Mouse (Mus musculus) midbrain, postnatal 0 days (tissue): ENCODE results near the gene Psenen. TPM values are rescaled to one million over a fixed set of nuclear protein-coding genes. Genes with fewer than 3 reads are reported as not detected.

Experiments used
- ATAC-seq: fragments of 200-750 bp; cut with Nextera tagmentation; 2 replicates; pipeline ENCODE4 v1.8.0; 2017; ENCODE audit warnings: moderate number of reproducible peaks, mild to moderate bottlenecking, moderate TSS enrichment, moderate library complexity; ENCODE audit not compliant: low FRiP score
- DNase-seq: peaks from one replicate; pipeline ENCODE4 v3.0.0-alpha.2; 2015; ENCODE audit warnings: low spot score
- H3K27ac ChIP-seq: fragments of 300-500 bp; sonication (generic); 2 replicates; pipeline ENCODE4 v1.5.1; 2014; ENCODE audit warnings: low read depth, mild to moderate bottlenecking, low read length, mixed read lengths
- H3K27me3 ChIP-seq: fragments of 300-500 bp; sonication (generic); 2 replicates; pipeline ENCODE4 v1.6.1; 2014; ENCODE audit warnings: low read length, control low read depth, mixed read lengths; ENCODE audit not compliant: insufficient read depth
- H3K36me3 ChIP-seq: fragments of 300-500 bp; sonication (generic); 2 replicates; pipeline ENCODE4 v1.6.1; 2014; ENCODE audit warnings: low read length, control low read depth, mixed read lengths; ENCODE audit not compliant: insufficient read depth
- H3K4me1 ChIP-seq: fragments of 300-500 bp; sonication (generic); 2 replicates; pipeline ENCODE4 v1.6.1; 2014; ENCODE audit warnings: mild to moderate bottlenecking, control low read depth, antibody characterized with exemption, low read length, mixed read lengths; ENCODE audit not compliant: insufficient read depth
- H3K4me2 ChIP-seq: fragments of 300-500 bp; sonication (generic); 2 replicates; pipeline ENCODE4 v1.6.1; 2014; ENCODE audit warnings: low read depth, mild to moderate bottlenecking, low read length, mixed read lengths; ENCODE audit not compliant: poor library complexity, severe bottlenecking
- H3K4me3 ChIP-seq: fragments of 300-500 bp; sonication (generic); 2 replicates; pipeline ENCODE4 v1.5.1; 2014; ENCODE audit warnings: low read depth, mild to moderate bottlenecking, low read length, moderate library complexity
- H3K9ac ChIP-seq: fragments of 300-500 bp; sonication (generic); replicated peaks from 2 replicates; pipeline ENCODE4 v1.6.1; 2014; ENCODE audit warnings: mild to moderate bottlenecking, low read length, moderate library complexity, mixed read lengths; ENCODE audit not compliant: poor library complexity, severe bottlenecking
- H3K9me3 ChIP-seq: fragments of 300-500 bp; sonication (generic); 2 replicates; pipeline ENCODE4 v1.6.1; 2016; ENCODE audit warnings: low read length, control low read depth
- CTCF ChIP-seq: IDR thresholded peaks from 2 replicates; pipeline ENCODE4 v1.5.1; 2016; ENCODE audit warnings: antibody characterized with exemption, mild to moderate bottlenecking
- whole genome bisulfite sequencing: fragments of 180-500 bp; shearing (Covaris S2); extraction: QIAGEN DNeasy Blood & Tissue Kit; methylation state at CpG from one replicate; pipeline ENCODE4 v1.1.7; 2014; 5-methylcytosine and 5-hydroxymethylcytosine counted together
- polyA plus RNA-seq: library from polyadenylated mRNA; unstranded; fragments of >200 nt; fragmentation: Nextera tagmentation; extraction: Ambion mirVana; gene quantifications from 2 replicates; pipeline ENCODE4 v1.2.1, GENCODE M21; 2015
- total RNA-seq: library from RNA; depleted of rRNA; stranded (reverse); fragments of >200 nt; gene quantifications from 2 replicates; pipeline ENCODE4 v1.2.3, GENCODE M21; 2014

Gene Psenen
- total and polyA plus RNA-seq, 2 experiments from 2014 or later, result 133 to 135 TPM

- no peak overlapping the region for H3K9ac ChIP-seq
- WGBS, result 89% methylated on average over 2 of the region's 2 CpGs
- H3K4me3 ChIP-seq, result no peak overlapping the region
- no peaks in the 10 kb centered on the region for H3K9me3 ChIP-seq
- peaks cover 14% of the 10 kb centered on the region for H3K36me3 ChIP-seq
- H3K4me2 ChIP-seq, result no peak overlapping the region
- no peaks in the 10 kb centered on the region for H3K4me1 ChIP-seq
- no peak for DNase-seq
- H3K27me3 ChIP-seq, result no peaks in the 10 kb centered on the region
- H3K27ac ChIP-seq, result no peak overlapping the region
- TF ChIP-seq CTCF, result no peak
- ATAC-seq, result no peak
Measured at GRCm38 (mm10) chr7:30544327-30544726, 19.1 kb downstream of the Psenen start.

- WGBS, result 94% methylated on average over 7 of the region's 7 CpGs
- no peak for TF ChIP-seq CTCF
- DNase-seq (no peak), ATAC-seq (no peak)
- Histone ChIP-seq H3K9me3 (no peaks in the 10 kb centered on the region), H3K4me1 (no peaks in the 10 kb centered on the region), H3K9ac (0 out of 2 replicates have a peak overlapping the region, but pooled peaks have one; percentile 13), H3K4me2 (no peak overlapping the region), H3K27ac (no peak overlapping the region), H3K27me3 (no peaks in the 10 kb centered on the region), H3K36me3 (peaks cover 12% of the 10 kb centered on the region; the same call in 1 of the 2 replicates), H3K4me3 (no peak overlapping the region)
Measured at GRCm38 (mm10) chr7:30540572-30540971, 22.9 kb downstream of the Psenen start.

GRCm38 (mm10) chr7:30534633-30535577, 28.5 kb downstream of the Psenen start, which contains the start of gene Arhgap33:
Gene Arhgap33 (minus strand): TSS chr7:30535060.
- H3K36me3 ChIP-seq, result peaks cover 25% of the 10 kb centered on the region
- H3K4me1 ChIP-seq, result peaks cover 14% of the 10 kb centered on the region
- H3K9me3 ChIP-seq, result no peaks in the 10 kb centered on the region
- no peaks in the 10 kb centered on the region for H3K27me3 ChIP-seq
- H3K27ac ChIP-seq, result peak within 1 kb of the TSS; percentile 89
- TF ChIP-seq CTCF, result no peak
- WGBS, result 1% methylated on average over 38 of the region's 84 CpGs
- DNase-seq, result peak; percentile 100
- peak within 1 kb of the TSS; percentile 95 for H3K9ac ChIP-seq
- peak; percentile 91 for ATAC-seq
- peak within 1 kb of the TSS; percentile 68 for H3K4me2 ChIP-seq
- H3K4me3 ChIP-seq, result peak within 1 kb of the TSS; percentile 81

GRCm38 (mm10) chr7:30533941-30534632, 29.3 kb downstream of the Psenen start:
- H3K9me3 ChIP-seq, result no peaks in the 10 kb centered on the region
- H3K36me3 ChIP-seq, result peaks cover 29% of the 10 kb centered on the region
- WGBS, result under 1% methylated on average over 24 of the region's 26 CpGs
- H3K27ac ChIP-seq, result peak overlapping the region; percentile 89
- ATAC-seq, result peak; percentile 38
- TF ChIP-seq CTCF, result no peak
- H3K9ac ChIP-seq, result peak overlapping the region; percentile 95
- H3K4me1 ChIP-seq, result peaks cover 14% of the 10 kb centered on the region
- H3K4me2 ChIP-seq, result peak overlapping the region; percentile 68
- H3K4me3 ChIP-seq, result peak overlapping the region; percentile 81
- DNase-seq, result peak; percentile 51
- no peaks in the 10 kb centered on the region for H3K27me3 ChIP-seq

GRCm38 (mm10) chr7:30532931-30533330, 30.5 kb downstream of the Psenen start:
- H3K9me3 ChIP-seq, result no peaks in the 10 kb centered on the region
- H3K4me3 ChIP-seq, result peak overlapping the region; percentile 81; the same call in 1 of the 2 replicates
- H3K27ac ChIP-seq, result no peak overlapping the region
- peaks cover 41% of the 10 kb centered on the region for H3K36me3 ChIP-seq
- DNase-seq (peak; percentile 74), ATAC-seq (no peak)
- peaks cover 14% of the 10 kb centered on the region for H3K4me1 ChIP-seq
- H3K27me3 ChIP-seq, result no peaks in the 10 kb centered on the region
- H3K4me2 ChIP-seq, result peak overlapping the region; percentile 68
- 5% methylated on average over 8 of the region's 8 CpGs for WGBS
- no peak for TF ChIP-seq CTCF
- peak overlapping the region; percentile 44; the same call in 1 of the 2 replicates for H3K9ac ChIP-seq
